Mouse (Mus musculus): ENCODE measurements around the gene Dbndd2. TPM values are rescaled to one million over a fixed set of nuclear protein-coding genes. Genes with fewer than 3 reads are reported as not detected.
A peak's percentile ranks its signal among the peaks of the same experiment; 100 is the strongest.

The Dbndd2 gene
- polyA plus RNA-seq, 1 experiment from 2014 or later: 16.4 TPM

DNA sequence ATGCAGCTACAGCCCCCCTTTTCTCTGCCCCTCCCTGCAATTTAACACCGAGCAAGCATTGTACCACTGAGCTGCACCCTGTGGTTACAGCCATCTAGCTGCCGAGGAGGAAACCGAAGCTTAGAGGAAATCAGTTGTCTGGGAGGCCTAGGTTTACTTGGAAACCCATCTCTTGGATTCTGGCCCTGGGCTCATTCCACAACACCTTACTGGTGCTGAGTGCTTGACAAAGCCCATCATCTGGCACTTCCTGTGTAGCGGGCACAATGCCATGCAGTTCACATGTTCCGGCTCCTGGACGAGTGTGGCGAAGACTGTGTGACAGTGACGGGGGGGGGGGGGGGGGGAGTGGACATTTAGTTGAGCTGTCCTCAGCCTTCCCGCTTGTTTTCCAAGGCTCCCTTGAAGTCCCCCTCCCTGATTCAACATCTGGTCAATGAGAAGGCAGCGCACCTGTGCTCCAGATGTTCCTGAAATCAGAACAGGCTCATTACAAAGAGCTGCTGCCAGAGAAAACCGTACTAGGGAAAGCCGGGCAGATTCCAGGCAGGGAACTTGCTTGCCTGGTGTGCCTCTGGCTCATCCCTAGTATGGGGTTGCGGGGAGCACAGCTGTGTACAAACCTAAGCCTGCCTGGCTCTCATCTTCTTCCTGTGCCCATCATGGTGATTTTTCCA is 33.8 kb upstream of the Dbndd2 start:
- peaks cover 43% of the 10 kb centered on the region for H3K4me1 ChIP-seq (ENCODE audit: control insufficient read depth, insufficient read depth, low read length)
- H3K9ac ChIP-seq (ENCODE audit: low read depth, low read length): no peak overlapping the region
- H3K9me3 ChIP-seq (ENCODE audit: control insufficient read depth, low read length): no peaks in the 10 kb centered on the region
- no peak for ATAC-seq
- no peak overlapping the region for H3K4me2 ChIP-seq (ENCODE audit: low read depth, low read length)
- no peaks in the 10 kb centered on the region for H3K27me3 ChIP-seq (replicated peaks; ENCODE audit: control insufficient read depth, insufficient read depth, low read length)
- 51% methylated on average over 13 of the region's 13 CpGs for WGBS
- no peak overlapping the region for H3K27ac ChIP-seq (ENCODE audit: low read length)
- H3K36me3 ChIP-seq (ENCODE audit: control insufficient read depth, insufficient read depth, low read length): no peaks in the 10 kb centered on the region
- H3K4me3 ChIP-seq (ENCODE audit: low read length): no peak overlapping the region

DNA sequence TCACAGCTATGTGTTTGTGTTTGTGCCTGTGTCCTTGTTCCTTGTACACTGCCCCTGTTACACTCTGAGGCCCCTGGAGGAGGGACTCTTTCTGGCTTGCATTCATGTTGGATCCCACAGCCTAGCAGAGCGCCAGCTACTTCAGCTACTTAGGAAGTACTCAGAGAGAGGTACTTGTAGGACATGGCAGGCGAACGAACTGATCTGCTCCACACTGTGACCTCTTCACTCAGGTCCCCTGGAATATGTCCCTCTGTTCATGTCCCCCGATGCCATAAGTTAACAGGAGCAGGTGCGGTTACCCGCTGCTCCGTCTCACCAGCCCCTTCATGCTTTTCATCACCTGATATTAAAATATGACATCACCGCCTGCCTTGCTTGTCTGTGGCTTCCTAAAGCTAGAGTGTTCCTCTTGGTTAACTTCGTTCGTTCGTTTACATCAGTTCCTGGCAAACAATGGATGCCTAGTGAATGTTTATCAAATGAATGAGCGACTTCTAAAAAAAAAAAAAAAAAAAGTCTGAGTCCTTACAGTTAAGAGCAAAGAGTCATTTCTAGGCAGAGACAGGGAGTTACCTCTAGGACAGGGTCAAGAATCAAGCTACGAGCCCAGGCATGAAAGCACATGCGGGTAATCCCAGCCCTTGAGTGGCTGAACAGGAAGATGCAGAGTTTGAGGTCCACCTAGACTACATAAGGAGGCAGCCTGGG is 32.7 kb upstream of the Dbndd2 start:
- WGBS: 73% methylated on average over 14 of the region's 14 CpGs
- no peak overlapping the region for H3K9ac ChIP-seq (ENCODE audit: low read depth, low read length)
- H3K4me3 ChIP-seq (ENCODE audit: low read length): no peak overlapping the region
- no peaks in the 10 kb centered on the region for H3K36me3 ChIP-seq (ENCODE audit: control insufficient read depth, insufficient read depth, low read length)
- no peaks in the 10 kb centered on the region for H3K27me3 ChIP-seq (replicated peaks; ENCODE audit: control insufficient read depth, insufficient read depth, low read length)
- no peak for ATAC-seq
- no peak overlapping the region for H3K27ac ChIP-seq (ENCODE audit: low read length)
- no peak overlapping the region for H3K4me2 ChIP-seq (ENCODE audit: low read depth, low read length)
- no peaks in the 10 kb centered on the region for H3K9me3 ChIP-seq (ENCODE audit: control insufficient read depth, low read length)
- H3K4me1 ChIP-seq (ENCODE audit: control insufficient read depth, insufficient read depth, low read length): peaks cover 43% of the 10 kb centered on the region

DNA sequence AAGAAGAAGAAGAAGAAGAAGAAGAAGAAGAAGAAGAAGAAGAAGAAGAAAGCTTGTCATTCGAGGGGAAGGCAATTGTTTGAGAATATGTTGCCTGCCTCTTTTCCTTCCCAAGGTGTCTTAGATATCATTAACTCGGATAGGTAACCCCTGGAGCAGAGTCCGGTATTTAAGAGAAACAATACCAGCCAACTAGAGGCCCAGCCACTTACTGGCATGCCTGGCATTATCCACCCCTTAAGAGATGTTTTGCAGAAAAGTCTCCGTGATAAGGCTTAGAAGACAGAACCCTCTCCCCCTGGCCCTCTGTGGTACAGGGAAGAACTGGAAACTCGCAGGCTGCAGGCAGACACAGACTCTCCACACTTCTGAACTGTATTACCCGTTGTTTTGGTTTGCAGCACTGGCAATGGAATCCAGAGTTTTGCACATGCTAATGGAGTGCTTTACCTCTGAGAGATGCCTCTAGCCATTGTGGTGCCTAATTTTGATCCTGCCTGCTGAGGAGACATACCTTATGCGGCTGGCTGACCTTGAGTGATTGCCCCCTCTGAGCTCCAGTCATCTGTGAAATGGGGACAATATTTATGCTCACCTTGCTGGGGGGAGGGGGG is 31.9 kb upstream of the Dbndd2 start:
- H3K27ac ChIP-seq (ENCODE audit: low read length): no peak overlapping the region

GRCm38 (mm10) chr2:164454846-164455245 is 31.1 kb upstream of the Dbndd2 start:
- H3K36me3 ChIP-seq (ENCODE audit: control insufficient read depth, insufficient read depth, low read length): no peaks in the 10 kb centered on the region
- H3K27ac ChIP-seq (ENCODE audit: low read length): peak overlapping the region; percentile 55; the same call in 1 of the 2 replicates
- H3K4me2 ChIP-seq (ENCODE audit: low read depth, low read length): no peak overlapping the region
- H3K27me3 ChIP-seq (replicated peaks; ENCODE audit: control insufficient read depth, insufficient read depth, low read length): no peaks in the 10 kb centered on the region
- no peaks in the 10 kb centered on the region for H3K9me3 ChIP-seq (ENCODE audit: control insufficient read depth, low read length)
- H3K9ac ChIP-seq (ENCODE audit: low read depth, low read length): no peak overlapping the region
- no peak for ATAC-seq
- 56% methylated on average over 10 of the region's 10 CpGs for WGBS
- H3K4me3 ChIP-seq (ENCODE audit: low read length): no peak overlapping the region
- H3K4me1 ChIP-seq (ENCODE audit: control insufficient read depth, insufficient read depth, low read length): peaks cover 35% of the 10 kb centered on the region

More for the DNA sequence above, 31.9 kb upstream of the Dbndd2 start:
- WGBS: 67% methylated on average over 7 of the region's 7 CpGs
- H3K4me1 ChIP-seq (ENCODE audit: control insufficient read depth, insufficient read depth, low read length): peaks cover 42% of the 10 kb centered on the region
- H3K4me3 ChIP-seq (ENCODE audit: low read length): no peak overlapping the region
- H3K9me3 ChIP-seq (ENCODE audit: control insufficient read depth, low read length): no peaks in the 10 kb centered on the region
- no peak for ATAC-seq
- no peaks in the 10 kb centered on the region for H3K27me3 ChIP-seq (replicated peaks; ENCODE audit: control insufficient read depth, insufficient read depth, low read length)
- H3K36me3 ChIP-seq (ENCODE audit: control insufficient read depth, insufficient read depth, low read length): no peaks in the 10 kb centered on the region
- H3K9ac ChIP-seq (ENCODE audit: low read depth, low read length): no peak overlapping the region
- H3K4me2 ChIP-seq (ENCODE audit: low read depth, low read length): no peak overlapping the region

DNA sequence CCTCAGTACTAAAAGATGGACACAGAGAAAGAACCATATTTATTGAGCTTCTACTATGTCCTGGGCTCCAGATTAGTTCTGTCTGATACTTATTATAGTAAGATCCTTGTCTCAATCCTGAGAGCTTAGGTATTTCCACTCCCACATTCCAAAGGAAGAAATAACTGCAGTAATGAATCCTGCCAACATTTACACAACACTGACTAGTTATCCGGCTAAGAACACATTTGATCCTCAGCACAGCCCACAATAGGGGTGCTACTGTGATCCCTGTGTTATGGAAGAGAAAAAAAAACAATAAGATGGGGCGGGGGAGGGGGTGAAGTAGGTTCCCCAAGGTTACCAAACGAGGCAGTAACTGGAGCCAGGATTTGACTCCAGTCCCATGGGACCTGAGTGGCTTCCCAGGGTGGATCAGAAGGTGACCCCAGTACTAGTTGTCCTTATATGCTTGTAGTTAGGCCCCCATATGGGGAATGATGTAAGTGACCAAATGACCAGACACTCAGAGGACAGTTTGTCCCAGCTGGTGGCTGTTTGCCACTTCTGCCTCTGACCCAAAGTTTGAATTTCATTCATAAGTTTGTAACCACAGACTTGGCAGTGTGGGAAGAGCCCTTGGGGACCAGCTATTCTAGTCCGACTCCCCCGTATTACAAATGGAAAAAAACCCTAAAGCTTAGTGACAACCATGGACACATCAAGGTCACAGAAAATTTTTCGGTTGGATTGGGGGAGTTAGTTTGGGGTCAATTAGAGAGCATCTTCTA is 30.3 kb upstream of the Dbndd2 start:
- no peaks in the 10 kb centered on the region for H3K36me3 ChIP-seq (ENCODE audit: control insufficient read depth, insufficient read depth, low read length)
- ATAC-seq: no peak
- H3K9ac ChIP-seq (ENCODE audit: low read depth, low read length): no peak overlapping the region
- 65% methylated on average over 6 of the region's 6 CpGs for WGBS
- no peak overlapping the region for H3K4me3 ChIP-seq (ENCODE audit: low read length)
- H3K4me1 ChIP-seq (ENCODE audit: control insufficient read depth, insufficient read depth, low read length): peaks cover 35% of the 10 kb centered on the region
- no peak overlapping the region for H3K27ac ChIP-seq (ENCODE audit: low read length)
- H3K9me3 ChIP-seq (ENCODE audit: control insufficient read depth, low read length): no peaks in the 10 kb centered on the region
- H3K27me3 ChIP-seq (replicated peaks; ENCODE audit: control insufficient read depth, insufficient read depth, low read length): no peaks in the 10 kb centered on the region
- no peak overlapping the region for H3K4me2 ChIP-seq (ENCODE audit: low read depth, low read length)

DNA sequence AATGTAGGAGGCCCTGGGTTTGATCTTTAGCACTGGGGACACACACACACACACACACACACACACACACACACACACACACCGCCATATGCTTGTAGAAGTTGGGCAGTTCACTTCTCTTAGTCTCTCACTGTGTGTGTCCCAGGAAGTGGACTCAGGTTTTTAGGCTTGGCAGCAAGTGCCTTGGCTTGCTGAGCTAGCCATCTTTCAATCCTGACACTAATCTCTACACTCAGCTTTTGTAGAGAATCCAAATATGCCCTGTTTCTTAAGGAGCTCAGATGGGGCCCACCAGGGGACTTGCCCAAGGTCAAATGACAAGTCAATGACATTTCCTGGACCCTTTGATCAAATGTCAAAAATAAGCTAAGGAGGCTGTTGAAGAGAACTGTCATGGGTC is 29.5 kb upstream of the Dbndd2 start:
- Histone ChIP-seq H3K4me1 (ENCODE audit: control insufficient read depth, insufficient read depth, low read length) (peaks cover 35% of the 10 kb centered on the region), H3K27ac (ENCODE audit: low read length) (peak overlapping the region; percentile 80), H3K27me3 (replicated peaks; ENCODE audit: control insufficient read depth, insufficient read depth, low read length) (no peaks in the 10 kb centered on the region), H3K36me3 (ENCODE audit: control insufficient read depth, insufficient read depth, low read length) (no peaks in the 10 kb centered on the region), H3K4me3 (ENCODE audit: low read length) (peak overlapping the region; percentile 32; the same call in 1 of the 2 replicates), H3K9me3 (ENCODE audit: control insufficient read depth, low read length) (no peaks in the 10 kb centered on the region), H3K4me2 (ENCODE audit: low read depth, low read length) (peak overlapping the region; percentile 44), H3K9ac (ENCODE audit: low read depth, low read length) (peak overlapping the region; percentile 57)
- WGBS: 88% methylated on average over 1 of the region's 1 CpGs
- ATAC-seq: no peak

DNA sequence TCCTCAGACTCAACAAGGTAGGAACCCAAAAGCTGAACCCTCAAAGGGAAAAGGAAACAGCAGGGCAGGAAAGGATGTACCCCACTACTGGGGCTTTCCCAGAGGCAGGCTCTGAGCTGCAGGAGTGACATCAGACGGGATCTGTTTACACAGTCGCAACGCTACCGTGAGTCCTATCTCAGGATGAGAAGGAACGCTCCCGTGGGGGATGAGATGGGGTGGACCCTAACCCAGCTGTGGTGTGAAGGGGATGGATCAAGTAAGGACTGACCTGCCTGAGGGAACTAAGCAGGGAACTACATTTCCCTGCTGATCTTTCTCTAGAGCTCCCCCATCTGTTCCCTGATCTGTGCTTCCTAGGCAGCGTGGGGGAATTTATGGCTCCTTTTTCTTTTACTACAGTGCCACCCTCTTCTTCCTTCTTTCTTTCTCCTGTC is 29.0 kb upstream of the Dbndd2 start, which contains the start of gene Sys1:
Gene Sys1 (plus strand): TSS at position 101 of the 437 bp plus-strand sequence.
- H3K27ac ChIP-seq (ENCODE audit: low read length): peak within 1 kb of the TSS; percentile 83
- H3K4me3 ChIP-seq (ENCODE audit: low read length): peak within 1 kb of the TSS; percentile 32

DNA sequence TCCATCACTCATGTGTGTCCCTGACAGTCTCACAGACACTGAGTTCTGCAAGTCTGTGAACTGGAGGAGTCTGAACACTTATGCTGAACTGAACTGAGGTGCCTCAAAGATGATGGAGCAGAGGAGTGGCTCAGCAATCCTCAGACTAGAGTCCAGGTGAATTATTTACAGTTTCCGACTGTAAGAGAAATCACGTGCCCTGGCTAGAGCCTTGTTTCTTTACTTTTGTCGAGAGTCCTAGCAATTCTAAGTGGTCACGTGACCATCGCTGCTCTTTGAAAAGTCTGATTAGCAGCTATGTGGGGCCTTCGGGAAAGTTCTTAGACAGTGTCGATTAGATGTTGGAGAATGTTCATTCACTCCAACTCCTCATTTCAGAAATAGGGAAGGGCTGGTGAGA is 28.0 kb upstream of the Dbndd2 start:
- H3K27ac ChIP-seq (ENCODE audit: low read length): peak overlapping the region; percentile 88
- WGBS: 33% methylated on average over 7 of the region's 7 CpGs
- peak overlapping the region; percentile 37; the same call in 1 of the 2 replicates for H3K9ac ChIP-seq (ENCODE audit: low read depth, low read length)
- H3K4me3 ChIP-seq (ENCODE audit: low read length): peak overlapping the region; percentile 11; the same call in 1 of the 2 replicates
- peak; percentile 70 for ATAC-seq
- H3K9me3 ChIP-seq (ENCODE audit: control insufficient read depth, low read length): no peaks in the 10 kb centered on the region
- peak overlapping the region; percentile 44; the same call in 1 of the 2 replicates for H3K4me2 ChIP-seq (ENCODE audit: low read depth, low read length)
- peaks cover 35% of the 10 kb centered on the region for H3K4me1 ChIP-seq (ENCODE audit: control insufficient read depth, insufficient read depth, low read length)
- H3K36me3 ChIP-seq (ENCODE audit: control insufficient read depth, insufficient read depth, low read length): no peaks in the 10 kb centered on the region
- H3K27me3 ChIP-seq (replicated peaks; ENCODE audit: control insufficient read depth, insufficient read depth, low read length): no peaks in the 10 kb centered on the region

More for the DNA sequence above, 29.0 kb upstream of the Dbndd2 start, which contains the start of gene Sys1:
- Histone ChIP-seq H3K4me1 (ENCODE audit: control insufficient read depth, insufficient read depth, low read length) (peaks cover 36% of the 10 kb centered on the region), H3K4me2 (ENCODE audit: low read depth, low read length) (peak within 1 kb of the TSS; percentile 44), H3K9me3 (ENCODE audit: control insufficient read depth, low read length) (no peaks in the 10 kb centered on the region), H3K27me3 (replicated peaks; ENCODE audit: control insufficient read depth, insufficient read depth, low read length) (no peaks in the 10 kb centered on the region), H3K9ac (ENCODE audit: low read depth, low read length) (peak within 1 kb of the TSS; percentile 57), H3K36me3 (ENCODE audit: control insufficient read depth, insufficient read depth, low read length) (no peaks in the 10 kb centered on the region)
- no peak for ATAC-seq
- 1% methylated on average over 7 of the region's 7 CpGs for WGBS

Measured in intestine, embryonic 16.5 days (tissue).